Mouse (Mus musculus): Measurements from ENCODE around the gene Slc43a2.
"Not testable (repeated sequence)": the region's sequence is repeated elsewhere in the genome, so short reads cannot be mapped to it uniquely, and the experiment has no call there.

The Slc43a2 gene

GRCm38 (mm10) chr11:75572854-75573650, 41.6 kb downstream of the Slc43a2 start:
- DNase-seq (ENCODE audit: low spot score): peak; percentile 97

- no peak for DNase-seq (ENCODE audit: low spot score)
These were observed 43.1 kb downstream of the Slc43a2 start for GRCm38 (mm10) chr11:75574378-75575123.

GRCm38 (mm10) chr11:75575560-75576123, 44.1 kb downstream of the Slc43a2 start:
- no peak for DNase-seq (ENCODE audit: low spot score)

GRCm38 (mm10) chr11:75578609-75579008, 47.1 kb downstream of the Slc43a2 start:
- DNase-seq (ENCODE audit: low spot score): no peak

- DNase-seq (ENCODE audit: low spot score): no peak
These were observed 50.1 kb downstream of the Slc43a2 start for GRCm38 (mm10) chr11:75581495-75582149.

- no peak for DNase-seq (ENCODE audit: low spot score)
These were observed 52.0 kb downstream of the Slc43a2 start for GRCm38 (mm10) chr11:75583521-75583920.

- no peak for DNase-seq (ENCODE audit: low spot score)
These were observed 53.6 kb downstream of the Slc43a2 start for GRCm38 (mm10) chr11:75585061-75585460.

GRCm38 (mm10) chr11:75585978-75586377, 54.5 kb downstream of the Slc43a2 start:
- DNase-seq (ENCODE audit: low spot score): no peak

- DNase-seq (ENCODE audit: low spot score): no peak
These were observed 55.5 kb downstream of the Slc43a2 start for GRCm38 (mm10) chr11:75586963-75587362.

- DNase-seq (ENCODE audit: low spot score): peak; percentile 95
These were observed 56.2 kb downstream of the Slc43a2 start, which contains the start of gene Pitpna for GRCm38 (mm10) chr11:75587493-75588284. Gene Pitpna (plus strand): TSS chr11:75588097.

- DNase-seq (ENCODE audit: low spot score): no peak
These were observed 56.9 kb downstream of the Slc43a2 start for GRCm38 (mm10) chr11:75588285-75588941.

- no peak for DNase-seq (ENCODE audit: low spot score)
These were observed 61.1 kb downstream of the Slc43a2 start for GRCm38 (mm10) chr11:75592612-75593011.

GRCm38 (mm10) chr11:75594431-75594830, 62.9 kb downstream of the Slc43a2 start:
- DNase-seq (ENCODE audit: low spot score): no peak

- DNase-seq (ENCODE audit: low spot score): no peak
These were observed 63.9 kb downstream of the Slc43a2 start for GRCm38 (mm10) chr11:75595404-75595803.

GRCm38 (mm10) chr11:75595816-75596215, 64.3 kb downstream of the Slc43a2 start:
- peak; percentile 43 for DNase-seq (ENCODE audit: low spot score)

- no peak for DNase-seq (ENCODE audit: low spot score)
These were observed 65.3 kb downstream of the Slc43a2 start for GRCm38 (mm10) chr11:75596726-75597255.

- no peak for DNase-seq (ENCODE audit: low spot score)
These were observed 66.5 kb downstream of the Slc43a2 start for GRCm38 (mm10) chr11:75598004-75598403.

- DNase-seq (ENCODE audit: low spot score): not testable (repeated sequence)
These were observed 68.3 kb downstream of the Slc43a2 start for GRCm38 (mm10) chr11:75599802-75600201.

- DNase-seq (ENCODE audit: low spot score): no peak
These were observed 73.3 kb downstream of the Slc43a2 start for GRCm38 (mm10) chr11:75604826-75605225.

- no peak for DNase-seq (ENCODE audit: low spot score)
These were observed 73.8 kb downstream of the Slc43a2 start for GRCm38 (mm10) chr11:75605318-75605717.

- no peak for DNase-seq (ENCODE audit: low spot score)
These were observed 77.3 kb downstream of the Slc43a2 start for GRCm38 (mm10) chr11:75608776-75609175.
